ENCODE assay signal across 8 mouse cellular contexts in genomic region chr3:69315810-69316390, GRCm38 (mm10). TPM values are rescaled to one million over a fixed set of nuclear protein-coding genes. Genes with fewer than 3 reads are reported as not detected.
DNase-seq lines count a peak whose midpoint lies in the region; ATAC-seq and TF ChIP-seq lines count a peak whose summit lies in the region.

No protein-coding gene starts in this region.

- no peak for TF ChIP-seq POLR2A in thymus, adult 2 months (IDR thresholded peaks at IDR 0.05; ENCODE audit: control insufficient read depth, extremely low read depth, insufficient read depth, low read length, poor library complexity)

- peak overlapping the region; percentile 86 for H3K4me2 ChIP-seq in liver, embryonic 14.5 days (ENCODE audit: low read depth)

- H3K27ac ChIP-seq in thymus, adult 2 months (ENCODE audit: control insufficient read depth, insufficient read depth, low read length): peak overlapping the region; percentile 19; the same call in 1 of the 2 replicates
- peak overlapping the region; percentile 77 for H3K27ac ChIP-seq in liver, embryonic 14.5 days

- H3K9ac ChIP-seq in liver, embryonic 14.5 days (replicated peaks): peak overlapping the region; percentile 85

- TF ChIP-seq EP300 in liver, embryonic 14.5 days (IDR thresholded peaks at IDR 0.05; ENCODE audit: low read depth): no peak

- ATAC-seq in cerebellum, adult (ENCODE audit: insufficient number of reproducible peaks, low FRiP score, low TSS enrichment): peak; percentile 53
- peak; percentile 7 for ATAC-seq in liver, embryonic 14.5 days (ENCODE audit: insufficient read depth)

- no peak for DNase-seq in cerebellum, adult 8-10 months
- DNase-seq in thymus, adult 2 months: no peak
- DNase-seq in thymus, postnatal 4 days: no peak
- DNase-seq in liver, embryonic 14.5 days (ENCODE audit: low read depth in 3 of 3, low spot score in 3 of 3): peak in 1 of 3 experiments; percentile 12
- no peak for DNase-seq in embryo, embryonic 11 days
- no peak for DNase-seq in layer of hippocampus, adult 8-10 months (ENCODE audit: low spot score in 2 of 2)
- DNase-seq in layer of hippocampus, adult 9-11 months: no peak

- no peak for TF ChIP-seq CTCF in thymus, adult 2 months (IDR thresholded peaks at IDR 0.05; ENCODE audit: borderline replicate concordance, control insufficient read depth, extremely low read depth, insufficient read depth, low read length, poor library complexity)
- TF ChIP-seq CTCF in liver, embryonic 14.5 days (IDR thresholded peaks at IDR 0.05; ENCODE audit: low read depth): no peak

- no peaks in the 10 kb centered on the region for H3K9me3 ChIP-seq in liver, embryonic 14.5 days (ENCODE audit: control insufficient read depth, low read length)

- H3K27me3 ChIP-seq in thymus, adult 2 months (ENCODE audit: control insufficient read depth, insufficient read depth, low read length): peaks cover 6% of the 10 kb centered on the region; the same call in 1 of the 2 replicates
- H3K27me3 ChIP-seq in liver, embryonic 14.5 days (ENCODE audit: control insufficient read depth, insufficient read depth, low read length): no peaks in the 10 kb centered on the region

- 2% methylated on average over 18 of the region's 18 CpGs for WGBS in thymus, adult 2 months
- 1% methylated on average over 18 of the region's 18 CpGs for WGBS in liver, embryonic 14.5 days (ENCODE audit: insufficient replicate concordance)

- H3K4me1 ChIP-seq in thymus, adult 2 months (replicated peaks; ENCODE audit: control insufficient read depth, insufficient read depth, low read length): peaks cover 18% of the 10 kb centered on the region
- H3K4me1 ChIP-seq in liver, embryonic 14.5 days (replicated peaks; ENCODE audit: control insufficient read depth in 2 of 2, insufficient read depth in 2 of 2, low read length in 1 of 2): peaks cover 2 to 10% of the 10 kb centered on the region in 2 experiments

- peak overlapping the region; percentile 93 for H3K4me3 ChIP-seq in thymus, adult 2 months (ENCODE audit: control insufficient read depth, insufficient read depth, low read length)
- peak overlapping the region; percentile 96 to 98 for H3K4me3 ChIP-seq in liver, embryonic 14.5 days (ENCODE audit: insufficient read depth in 1 of 2, low read depth in 2 of 2, low read length in 2 of 2)

- no peaks in the 10 kb centered on the region for H3K36me3 ChIP-seq in thymus, adult 2 months (ENCODE audit: control insufficient read depth, insufficient read depth, low read length)
- no peaks in the 10 kb centered on the region for H3K36me3 ChIP-seq in liver, embryonic 14.5 days (replicated peaks; ENCODE audit: control insufficient read depth, insufficient read depth, low read depth)

RNA-seq across cellular contexts. Expression of gene Ppm1l, which starts 0.8 kb away (rescaled TPM):
- 2.3 and 2.6 TPM in 2 replicates for polyA plus RNA-seq in thymus, adult 2 months (2012; rRNA removed)
- 1.9 and 2.4 TPM in 2 replicates for polyA plus RNA-seq in liver, embryonic 14.5 days (2012; rRNA removed)
- 3.7 and 5.6 TPM in 2 replicates for polyA plus RNA-seq in liver, embryonic 14.5 days (2014; fragmentation: Nextera tagmentation; extraction: Ambion mirVana)
- 10 to 100 TPM; 49.6 to 54.8 (median 52.7) TPM for total RNA-seq in layer of hippocampus, adult 8-10 months (2022)
